Mouse (Mus musculus) cerebral cortex, adult 2 months (tissue): ENCODE results near the gene Lifr.

Experiments used
- WGBS: fragments of 180-500 bp; shearing (Covaris S2); methylation state at CpG from one replicate; pipeline ENCODE4 v1.1.7; 2018; 5-methylcytosine and 5-hydroxymethylcytosine counted together

The Lifr gene

DNA sequence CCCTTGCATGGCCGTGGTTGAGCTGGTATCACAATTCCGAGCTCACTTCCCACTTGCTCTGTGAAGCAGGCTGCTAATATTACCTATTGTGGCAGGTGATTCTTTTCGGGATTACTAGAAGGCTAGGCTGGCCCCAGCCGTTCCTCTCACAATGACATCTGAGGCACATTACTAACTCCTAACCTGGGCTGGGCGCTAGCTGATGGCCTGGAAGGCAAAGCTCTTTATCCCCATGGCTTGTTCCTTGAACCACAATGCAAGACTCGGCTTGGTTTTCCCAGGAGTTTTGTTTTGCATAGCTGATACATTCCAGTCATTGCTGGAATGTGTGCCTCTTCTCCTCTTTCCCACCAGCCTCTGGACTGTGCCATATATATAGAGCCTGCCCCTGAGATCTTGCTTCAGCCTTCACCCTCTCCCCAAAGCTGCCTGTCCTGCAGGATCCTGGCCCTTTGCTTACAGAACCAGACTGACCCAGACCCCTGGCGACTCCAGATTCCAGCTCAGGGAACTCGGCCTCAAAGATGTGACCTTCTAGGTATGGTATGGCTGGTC is at the start of gene Lifr:
Gene Lifr (plus strand): TSS at position 404 of the 555 bp plus-strand sequence.
- 89% methylated on average over 8 of the region's 8 CpGs for WGBS

DNA sequence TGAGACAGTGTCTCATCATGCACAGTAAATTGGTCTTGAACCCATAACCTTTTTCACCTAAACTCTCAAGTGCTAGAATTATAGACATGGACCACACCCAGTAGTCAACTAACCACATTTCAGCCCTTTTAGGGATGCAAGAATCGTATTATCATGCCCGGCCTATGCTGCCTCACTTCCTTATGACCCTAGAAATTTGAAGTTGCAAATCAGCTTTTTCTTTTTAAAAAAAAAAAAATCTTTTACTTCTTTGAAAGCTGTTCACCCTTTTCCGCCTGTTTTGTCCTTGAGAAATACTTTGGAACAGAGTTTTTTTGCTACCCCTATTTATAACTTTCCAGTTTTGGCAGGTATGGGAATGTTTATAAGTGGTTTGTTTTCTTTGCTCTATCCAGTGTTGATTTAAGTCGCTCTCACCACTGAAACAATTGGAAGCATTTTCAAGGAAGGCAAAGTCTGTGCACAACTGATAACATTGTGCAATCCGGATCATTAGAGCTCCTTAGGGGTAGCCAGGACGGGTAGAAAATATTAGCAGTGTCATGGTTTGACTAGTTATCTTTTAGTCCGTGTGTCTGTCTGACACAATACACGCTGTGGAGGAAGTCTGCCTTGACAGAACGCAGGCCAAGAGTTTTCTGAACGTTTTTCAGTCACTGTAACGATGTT is 46.2 kb upstream of the Lifr start:
- WGBS, result 74% methylated on average over 11 of the region's 11 CpGs

DNA sequence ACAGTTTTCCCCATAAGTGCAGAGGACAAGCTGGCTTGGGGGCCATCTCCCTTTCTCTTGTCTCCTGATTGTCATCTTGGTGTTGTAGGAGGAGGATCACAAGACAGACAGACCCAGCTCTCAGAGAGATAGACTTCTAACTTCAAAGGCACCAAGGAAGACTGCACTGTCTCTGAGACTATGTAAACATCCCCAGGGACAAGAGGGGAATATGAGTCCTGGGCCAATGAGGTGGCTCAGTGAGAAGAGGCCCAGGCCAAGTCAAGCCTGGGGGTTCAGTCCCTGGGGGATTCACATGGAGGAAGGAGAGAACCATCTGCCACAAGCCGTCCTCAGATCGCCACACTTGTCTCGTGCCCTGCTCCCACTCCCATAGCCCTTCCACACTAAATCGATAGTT is 45.4 kb upstream of the Lifr start:
- 90% methylated on average over 4 of the region's 4 CpGs for WGBS

DNA sequence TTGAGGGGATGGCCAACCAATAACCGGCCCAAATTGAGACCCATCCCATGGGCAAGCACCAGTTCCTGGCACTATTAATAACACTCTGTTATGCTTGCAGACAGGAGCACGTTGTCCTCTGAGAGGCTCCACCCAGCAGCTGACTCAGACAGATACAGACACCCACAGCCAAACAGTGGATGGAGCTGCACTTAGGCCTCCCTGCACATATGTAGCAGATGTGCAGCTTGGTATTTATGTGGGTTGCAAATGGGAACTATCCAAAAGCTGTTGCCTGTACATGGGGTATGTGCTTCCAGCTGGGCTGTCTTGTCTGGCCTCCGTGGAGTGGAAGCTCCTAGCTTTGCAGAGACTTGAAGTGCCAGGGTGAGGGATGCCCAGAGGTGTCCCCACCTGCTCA is 42.5 kb upstream of the Lifr start:
- WGBS, result 38% methylated on average over 3 of the region's 3 CpGs

DNA sequence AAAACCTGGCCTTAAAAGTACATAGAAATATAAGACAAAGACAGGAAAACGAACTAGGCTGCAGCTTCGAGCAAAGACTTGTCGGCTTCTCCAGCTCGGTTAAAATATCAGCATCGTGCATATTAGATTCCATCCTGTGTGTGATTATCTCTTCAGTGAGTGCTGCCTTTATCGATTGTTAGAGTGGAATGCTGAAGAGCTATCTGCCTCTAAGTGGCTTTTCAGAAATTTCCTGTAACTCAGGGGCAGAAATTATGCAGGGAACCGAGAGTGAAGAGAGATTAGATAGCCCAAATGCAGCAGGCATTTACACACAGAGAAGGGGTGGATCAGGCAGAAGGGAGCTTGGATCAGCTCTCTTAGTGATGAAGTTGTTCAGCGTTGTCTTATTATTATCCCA is 41.5 kb upstream of the Lifr start:
- 60% methylated on average over 8 of the region's 8 CpGs for WGBS

DNA sequence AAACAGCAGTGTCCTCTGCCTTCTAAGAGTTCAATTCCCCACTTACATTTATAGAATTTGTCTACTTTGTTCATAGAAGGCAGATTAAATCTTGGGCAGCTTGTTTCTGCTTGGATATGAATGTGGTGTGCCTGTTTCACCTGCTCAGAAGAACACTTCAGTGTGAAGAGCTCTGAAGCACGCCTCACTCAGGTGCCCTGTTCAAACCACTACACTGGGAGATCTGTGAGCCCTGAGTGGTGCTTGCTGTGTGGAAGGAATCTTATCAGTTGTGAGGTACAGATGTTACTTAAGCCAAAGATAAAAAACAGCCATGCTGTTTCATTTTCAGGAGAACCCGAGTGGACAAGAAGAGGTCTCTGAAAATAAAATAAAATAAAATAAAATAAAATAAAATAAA is 38.7 kb upstream of the Lifr start:
- WGBS, result 97% methylated on average over 2 of the region's 2 CpGs

DNA sequence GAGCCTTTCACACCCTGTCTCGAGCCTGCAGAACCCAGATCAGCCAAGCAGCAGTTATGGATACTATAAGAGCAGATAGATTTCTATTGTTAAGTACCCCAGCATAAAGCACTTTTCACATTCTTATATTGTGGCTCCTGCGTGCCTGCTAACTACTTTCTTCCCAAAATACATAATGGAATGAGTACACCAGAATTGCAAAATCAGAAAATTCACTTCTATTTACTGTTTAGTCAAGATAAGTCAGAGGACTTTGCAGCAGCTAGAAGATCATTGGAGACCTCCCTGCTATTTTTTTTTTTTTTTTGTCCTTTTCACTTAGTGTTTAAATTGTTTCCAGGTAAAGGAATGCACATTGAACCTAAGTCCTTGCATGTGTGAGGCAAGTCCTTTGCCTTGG is 38.3 kb upstream of the Lifr start:
- 89% methylated on average over 2 of the region's 2 CpGs for WGBS

DNA sequence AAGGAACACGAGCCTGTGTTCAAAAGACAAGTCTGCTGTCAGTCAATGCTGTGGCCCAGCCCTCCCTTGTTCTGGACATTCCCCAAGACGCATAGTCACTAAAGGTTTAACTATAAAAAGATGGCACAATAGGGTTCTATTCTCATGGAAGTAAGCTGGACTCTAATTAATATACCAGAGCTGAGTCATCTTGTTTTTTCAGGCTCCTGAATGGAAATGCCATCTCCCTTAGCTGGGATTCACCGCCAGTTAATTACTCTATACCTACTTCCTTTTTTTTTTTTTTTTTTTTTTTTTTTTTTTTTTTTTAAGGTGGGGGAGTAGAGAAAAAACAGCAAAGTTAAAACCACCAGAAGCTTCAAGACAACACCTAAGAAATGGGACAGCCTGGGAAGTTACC is 33.6 kb upstream of the Lifr start:
- 69% methylated on average over 3 of the region's 3 CpGs for WGBS

DNA sequence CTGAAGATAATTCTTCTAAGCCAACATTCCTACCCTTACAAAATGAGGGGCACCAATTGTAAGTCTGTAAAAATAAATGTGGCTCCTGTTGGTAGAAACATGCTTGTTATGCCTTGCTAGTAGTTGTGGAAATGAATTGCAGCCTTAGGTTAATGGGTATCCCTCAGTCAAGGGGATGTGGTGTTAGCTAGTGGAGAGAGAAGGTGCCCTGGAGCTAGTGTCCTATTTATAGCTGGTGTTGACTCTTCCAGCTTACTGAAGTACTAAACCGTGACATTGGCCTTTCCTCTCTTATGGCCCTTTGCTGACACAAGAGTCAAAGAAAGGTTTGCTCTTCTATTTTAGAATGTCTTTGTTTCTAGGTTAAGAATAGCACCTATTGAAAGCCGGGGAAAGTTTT is 29.9 kb upstream of the Lifr start:
- 68% methylated on average over 2 of the region's 2 CpGs for WGBS

DNA sequence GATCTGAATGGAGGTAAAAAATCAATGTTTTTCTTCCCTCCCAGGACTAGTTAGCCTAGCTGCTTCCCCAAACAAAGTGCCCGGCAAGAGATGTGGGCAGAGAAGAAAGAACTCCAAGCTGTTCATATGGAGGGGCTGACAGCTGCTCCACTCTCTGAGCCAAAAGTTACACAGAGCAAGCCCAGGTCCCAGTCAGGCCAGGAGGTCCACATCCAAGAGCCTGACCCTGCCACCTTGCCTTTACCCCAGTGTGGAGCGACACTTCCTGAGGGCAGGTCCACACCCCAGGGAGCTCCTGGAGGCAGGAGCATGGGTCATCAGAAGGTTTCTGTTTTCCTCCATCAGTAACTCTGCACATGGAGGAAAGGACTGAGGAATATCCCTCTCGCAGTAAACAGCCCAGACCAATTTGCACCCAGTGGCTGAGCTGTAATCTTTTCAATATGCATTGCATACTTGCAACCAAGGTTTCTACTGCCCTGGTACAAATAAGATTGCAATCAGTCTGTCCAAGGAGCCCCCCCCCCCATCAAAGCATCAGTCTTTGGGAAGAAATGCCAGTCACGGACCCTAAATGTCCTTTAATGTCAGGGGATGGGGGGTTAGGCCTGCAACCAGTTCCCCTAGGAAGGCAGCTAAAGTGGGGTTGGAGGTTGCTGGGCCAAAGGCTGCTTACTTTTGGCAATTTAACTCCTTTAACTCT is 28.3 kb upstream of the Lifr start:
- 64% methylated on average over 4 of the region's 4 CpGs for WGBS

DNA sequence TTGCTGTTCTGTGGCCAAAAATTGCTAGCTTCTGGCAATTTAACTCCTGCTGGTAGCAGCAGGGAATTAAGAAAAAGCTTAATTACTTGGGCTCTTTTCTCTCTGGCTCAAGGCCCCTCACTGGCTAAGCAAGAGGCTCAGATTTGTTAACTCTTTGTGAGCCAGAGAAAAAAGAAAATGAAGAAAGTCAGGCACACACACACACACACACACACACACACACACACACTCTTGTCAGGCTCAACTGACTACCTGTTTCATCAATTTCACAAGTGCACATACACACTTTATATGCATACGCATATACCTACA is 27.8 kb upstream of the Lifr start:
- WGBS, result 100% methylated on average over 1 of the region's 1 CpGs

DNA sequence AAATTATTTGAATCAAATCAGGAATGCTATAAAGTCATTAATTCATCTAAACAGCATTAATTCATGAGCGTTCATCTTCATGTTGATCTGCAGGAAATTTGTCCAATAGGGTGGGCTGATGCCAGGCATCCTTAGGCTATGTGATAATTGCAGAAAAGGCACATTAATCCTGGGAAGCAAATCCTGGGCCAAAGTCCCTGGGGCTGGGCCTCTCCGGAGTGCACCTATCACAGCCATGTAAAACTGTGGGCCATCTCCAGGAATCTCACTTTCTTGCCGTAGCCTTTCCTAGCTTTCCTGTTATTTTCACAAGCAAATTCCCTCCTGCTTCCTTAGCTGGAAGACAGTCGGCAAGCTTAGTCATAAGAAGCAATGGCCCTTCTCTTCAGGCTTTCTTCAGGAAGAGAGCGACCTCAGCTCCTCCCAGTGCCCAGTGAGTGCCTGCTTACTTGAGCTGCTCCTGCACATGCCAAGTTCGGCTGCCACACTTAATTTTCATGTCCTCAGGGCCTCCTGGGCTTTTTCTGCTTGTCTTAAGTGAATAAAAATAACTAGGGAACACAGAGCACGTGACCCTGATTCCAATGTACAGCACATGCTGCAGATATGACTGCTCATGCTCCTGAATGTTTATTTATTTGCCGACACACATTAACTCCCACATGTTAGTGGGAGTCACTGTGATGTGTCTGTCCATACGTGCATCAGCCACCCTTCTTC is 26.7 kb upstream of the Lifr start:
- WGBS, result 85% methylated on average over 9 of the region's 9 CpGs

DNA sequence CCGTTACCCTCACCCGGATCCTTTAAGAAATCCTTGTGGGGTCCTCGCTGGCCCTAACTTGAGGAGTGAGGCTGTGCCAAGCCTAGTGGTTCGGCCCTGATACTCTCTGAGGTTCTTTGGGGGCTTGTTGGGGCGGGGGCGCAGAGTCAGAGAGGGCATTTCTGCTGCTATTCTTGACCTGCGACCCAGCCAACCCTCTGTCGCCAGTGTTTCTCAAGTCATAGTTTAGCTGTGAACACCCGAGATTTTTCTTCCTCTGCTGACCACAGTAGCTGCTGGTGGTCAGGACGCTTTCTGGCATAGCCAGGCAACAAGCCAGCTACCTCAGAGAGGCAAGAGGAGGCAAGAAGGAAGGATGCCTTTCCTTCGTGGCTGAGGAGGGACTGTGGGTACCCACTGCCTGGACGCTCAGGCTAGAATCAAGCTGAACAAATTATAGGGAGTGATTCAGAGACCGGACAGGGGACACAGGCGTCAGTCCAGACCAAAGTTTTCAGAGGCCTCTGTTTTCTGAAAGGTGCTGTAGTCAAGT is 25.4 kb upstream of the Lifr start:
- WGBS, result 85% methylated on average over 14 of the region's 14 CpGs

DNA sequence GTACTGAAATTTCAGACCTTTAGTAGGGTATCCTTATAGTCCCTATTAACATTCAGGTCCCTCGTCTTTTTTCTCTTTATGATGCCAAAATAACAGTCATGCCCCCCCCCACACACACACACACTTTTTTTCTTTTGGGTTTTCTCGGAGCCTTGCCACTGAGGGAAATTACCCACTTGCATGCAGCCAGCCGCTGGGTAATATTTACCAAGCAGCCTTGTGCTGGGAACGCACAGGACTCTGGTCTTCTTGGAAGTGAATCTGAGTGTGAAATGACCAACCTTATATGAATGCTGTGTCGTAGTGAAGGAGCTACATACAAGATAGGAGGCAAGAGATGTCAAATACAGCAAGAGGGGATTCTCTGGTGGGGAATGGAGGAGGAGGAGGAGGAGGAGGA is 24.8 kb upstream of the Lifr start:
- 89% methylated on average over 5 of the region's 5 CpGs for WGBS

DNA sequence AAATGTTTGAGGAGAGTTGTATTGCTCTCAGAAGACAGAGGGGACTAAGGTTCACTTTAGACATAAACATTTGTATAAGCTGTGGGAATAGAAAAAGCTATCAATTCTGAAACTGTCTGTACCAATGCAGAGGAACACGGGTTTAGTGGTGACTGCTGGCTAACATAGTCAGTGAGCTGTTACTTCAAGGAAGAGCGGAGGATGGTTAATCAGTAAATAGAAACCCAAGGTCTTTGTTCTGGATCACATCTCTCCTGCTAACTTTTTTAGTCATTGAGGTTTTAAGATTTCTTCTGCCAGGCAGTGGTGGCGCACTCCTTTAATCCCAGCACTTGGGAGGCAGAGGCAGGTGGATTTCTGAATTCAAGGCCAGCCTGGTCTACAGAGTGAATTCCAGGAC is 23.7 kb upstream of the Lifr start:
- 95% methylated on average over 3 of the region's 3 CpGs for WGBS

DNA sequence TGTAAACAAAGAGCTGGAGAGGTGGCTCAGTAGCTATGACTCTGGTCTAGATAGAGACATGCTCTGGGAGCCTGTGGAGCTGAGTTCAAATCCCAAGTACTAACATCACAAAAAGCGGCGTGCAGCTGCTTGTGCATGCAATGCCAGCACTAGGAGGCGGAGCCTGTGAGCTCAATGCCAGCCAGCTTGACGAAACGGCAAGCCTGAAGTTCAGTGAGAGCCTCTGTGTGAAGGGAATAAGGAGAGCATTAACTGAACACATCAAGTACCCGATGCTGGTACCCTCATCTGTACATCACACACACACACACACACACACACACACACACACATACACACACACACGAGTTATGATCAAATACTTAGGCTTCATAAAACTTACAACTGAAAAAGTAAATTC is 21.0 kb upstream of the Lifr start:
- WGBS, result 45% methylated on average over 7 of the region's 7 CpGs

DNA sequence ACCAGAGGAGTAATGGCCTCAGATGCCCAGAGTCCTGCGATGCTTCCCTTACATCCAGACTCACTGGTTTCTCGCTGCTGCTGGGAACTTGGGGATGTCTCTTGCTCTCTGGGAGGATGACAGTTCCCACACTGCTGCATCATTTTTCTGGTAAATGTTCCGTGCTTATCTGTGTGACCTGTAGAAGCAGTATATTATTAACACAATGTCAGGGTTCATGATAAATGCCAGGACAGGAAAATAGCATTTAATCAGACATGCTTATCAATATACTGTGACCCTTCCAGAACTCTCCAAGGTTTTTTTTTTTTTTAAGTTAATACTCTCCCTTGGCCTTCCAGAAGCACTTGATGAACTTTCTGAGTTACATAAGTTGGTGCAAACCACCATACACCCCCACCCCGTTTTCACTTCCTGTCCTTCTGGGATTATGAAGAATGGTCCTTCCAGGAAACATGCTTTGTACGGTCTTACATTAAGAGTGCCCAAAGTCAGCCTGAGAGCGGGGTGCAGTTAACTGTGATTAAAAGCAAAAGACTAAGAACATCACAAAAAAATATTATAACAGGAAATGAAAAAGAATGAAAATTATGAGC is 20.1 kb upstream of the Lifr start:
- WGBS, result 89% methylated on average over 6 of the region's 6 CpGs

DNA sequence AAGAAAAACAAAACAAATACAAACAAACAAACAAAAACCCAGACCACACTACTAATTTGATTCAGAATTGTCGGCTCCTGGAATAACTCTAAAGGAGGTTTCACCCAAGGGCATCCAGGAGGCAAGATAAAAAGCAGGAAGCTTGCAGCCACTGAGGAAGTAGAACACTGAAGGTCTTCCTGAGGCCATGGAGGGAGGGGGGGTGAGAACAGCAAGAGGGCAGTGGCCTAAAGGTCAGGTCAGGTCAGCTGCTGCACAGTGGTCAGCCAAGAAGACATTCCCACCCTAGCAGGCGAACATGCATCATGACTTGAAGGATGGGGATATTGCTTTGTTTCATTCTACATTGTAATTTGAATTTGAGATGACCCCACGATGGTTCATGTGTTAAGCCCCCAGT is 17.1 kb upstream of the Lifr start:
- 80% methylated on average over 3 of the region's 3 CpGs for WGBS

DNA sequence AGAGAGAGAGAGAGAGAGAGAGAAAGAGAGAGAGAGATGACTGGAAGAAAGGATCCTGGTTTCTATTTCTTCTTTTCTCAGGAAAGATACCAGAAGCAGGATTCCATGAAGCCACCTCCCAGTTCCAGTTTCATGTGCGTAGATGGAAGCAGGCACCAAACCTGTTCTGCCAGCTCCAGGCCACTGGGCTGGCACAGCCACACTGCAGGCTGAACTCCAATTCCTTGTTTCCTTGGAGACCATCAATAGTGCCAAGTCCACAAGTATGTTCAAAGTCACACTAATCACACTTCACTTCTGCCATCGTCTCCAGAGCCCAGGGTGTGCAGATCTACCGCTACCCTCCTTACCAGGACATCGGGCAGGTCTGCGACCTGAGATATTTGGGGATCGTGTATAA is 15.2 kb upstream of the Lifr start:
- 69% methylated on average over 6 of the region's 6 CpGs for WGBS

DNA sequence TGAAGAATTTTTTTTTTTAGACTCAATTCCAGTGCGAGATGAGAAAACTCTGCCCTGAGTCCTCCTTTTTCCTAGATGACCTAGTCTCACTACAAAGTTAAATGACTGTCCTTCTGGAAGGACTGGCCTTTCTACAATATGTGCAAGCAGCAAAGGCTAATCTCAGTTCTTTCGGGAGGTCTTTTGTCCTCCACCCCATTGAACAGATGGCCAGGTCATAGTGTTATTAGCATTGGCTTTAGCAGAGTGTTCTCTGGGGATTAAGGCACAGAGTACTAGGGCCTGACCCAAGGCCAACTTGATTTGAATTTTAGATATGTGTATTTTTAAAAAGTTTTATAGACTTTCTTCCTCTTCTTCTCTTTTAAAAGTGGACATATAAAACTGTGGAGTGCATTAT is 12.1 kb upstream of the Lifr start:
- WGBS, result 66% methylated on average over 2 of the region's 2 CpGs

DNA sequence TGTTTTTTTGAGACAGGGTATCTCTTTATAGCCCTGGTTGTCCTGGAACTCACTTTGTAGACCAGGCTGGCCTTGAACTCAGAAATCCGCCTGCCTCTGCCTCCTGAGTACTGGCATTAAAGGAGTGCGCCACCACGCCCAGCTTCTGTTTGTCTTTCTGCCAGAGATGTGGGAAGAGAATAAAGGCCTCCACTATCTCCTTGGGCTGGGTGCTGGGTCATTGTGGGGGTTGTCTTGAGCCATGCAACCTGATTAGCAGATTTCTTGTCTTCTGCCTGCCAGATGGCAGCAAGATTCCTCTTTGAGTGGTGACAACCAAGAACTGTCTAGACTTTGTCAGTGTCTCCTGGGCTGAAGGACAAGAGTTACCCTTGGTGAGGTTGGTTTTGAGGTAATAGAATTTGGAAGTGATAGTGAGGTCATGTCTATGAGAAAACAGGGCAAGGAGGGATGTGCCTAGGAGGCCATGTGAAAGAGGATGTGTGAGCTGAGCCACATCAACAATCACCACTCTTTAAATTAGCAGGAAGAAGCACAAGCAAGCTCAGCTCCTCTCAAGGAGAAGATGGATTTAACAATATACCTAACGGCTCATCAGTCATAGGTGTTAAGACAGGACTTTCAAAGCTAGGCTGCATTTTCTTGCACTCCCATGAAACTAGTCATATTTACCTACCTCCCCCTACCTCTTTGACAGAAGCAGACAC is 10.6 kb upstream of the Lifr start:
- 94% methylated on average over 4 of the region's 4 CpGs for WGBS
